Mouse (Mus musculus): ENCODE measurements at regions not wholly inside any gene's neighbourhood (a gene's known extent, or its start where the extent isn't known, plus 50 kb on each side); places are given as distances from the start of the nearest gene placed in this dataset.

GRCm38 (mm10) chr13:51912994-51913393 lies 66.5 kb downstream of the Gadd45g start:
- peaks cover 16% of the 10 kb centered on the region for H3K4me1 ChIP-seq (replicated peaks; ENCODE audit: control insufficient read depth, insufficient read depth, low read length)
- H3K9me3 ChIP-seq (ENCODE audit: control insufficient read depth, low read length) = no peaks in the 10 kb centered on the region
- no peak for ATAC-seq
- H3K27ac ChIP-seq (ENCODE audit: low read length) = no peak overlapping the region
- H3K36me3 ChIP-seq (ENCODE audit: control insufficient read depth, insufficient read depth) = no peaks in the 10 kb centered on the region
- H3K9ac ChIP-seq (replicated peaks; ENCODE audit: low read depth, low read length) = no peak overlapping the region
- 98% methylated on average over 3 of the region's 3 CpGs for WGBS
- no peak overlapping the region for H3K4me2 ChIP-seq (ENCODE audit: low read length)
- H3K27me3 ChIP-seq (replicated peaks; ENCODE audit: control insufficient read depth, insufficient read depth, low read length) = no peaks in the 10 kb centered on the region
- no peak overlapping the region for H3K4me3 ChIP-seq (replicated peaks; ENCODE audit: low read length)

GRCm38 (mm10) chr13:51916666-51917240 lies 70.3 kb downstream of the Gadd45g start:
- H3K36me3 ChIP-seq (ENCODE audit: control insufficient read depth, insufficient read depth) = no peaks in the 10 kb centered on the region
- no peak overlapping the region for H3K4me3 ChIP-seq (replicated peaks; ENCODE audit: low read length)
- H3K4me2 ChIP-seq (ENCODE audit: low read length) = peak overlapping the region; percentile 22; the same call in 1 of the 2 replicates
- no peak overlapping the region for H3K9ac ChIP-seq (replicated peaks; ENCODE audit: low read depth, low read length)
- WGBS = 28% methylated on average over 15 of the region's 15 CpGs
- H3K27ac ChIP-seq (ENCODE audit: low read length) = no peak overlapping the region
- H3K4me1 ChIP-seq (replicated peaks; ENCODE audit: control insufficient read depth, insufficient read depth, low read length) = peaks cover 53% of the 10 kb centered on the region
- no peaks in the 10 kb centered on the region for H3K9me3 ChIP-seq (ENCODE audit: control insufficient read depth, low read length)
- H3K27me3 ChIP-seq (replicated peaks; ENCODE audit: control insufficient read depth, insufficient read depth, low read length) = no peaks in the 10 kb centered on the region
- no peak for ATAC-seq

GRCm38 (mm10) chr13:51917658-51918057 lies 71.2 kb downstream of the Gadd45g start:
- Histone ChIP-seq H3K9ac (replicated peaks; ENCODE audit: low read depth, low read length) (peak overlapping the region; percentile 24; the same call in 1 of the 2 replicates), H3K4me1 (replicated peaks; ENCODE audit: control insufficient read depth, insufficient read depth, low read length) (peaks cover 56% of the 10 kb centered on the region), H3K27me3 (replicated peaks; ENCODE audit: control insufficient read depth, insufficient read depth, low read length) (no peaks in the 10 kb centered on the region), H3K27ac (ENCODE audit: low read length) (peak overlapping the region; percentile 77), H3K9me3 (ENCODE audit: control insufficient read depth, low read length) (no peaks in the 10 kb centered on the region), H3K4me2 (ENCODE audit: low read length) (no peak overlapping the region), H3K4me3 (replicated peaks; ENCODE audit: low read length) (no peak overlapping the region), H3K36me3 (ENCODE audit: control insufficient read depth, insufficient read depth) (no peaks in the 10 kb centered on the region)
- 17% methylated on average over 7 of the region's 7 CpGs for WGBS
- ATAC-seq = peak; percentile 45

GRCm38 (mm10) chr13:51918108-51918507 lies 71.6 kb downstream of the Gadd45g start:
- no peak overlapping the region for H3K4me2 ChIP-seq (ENCODE audit: low read length)
- H3K9me3 ChIP-seq (ENCODE audit: control insufficient read depth, low read length) = no peaks in the 10 kb centered on the region
- ATAC-seq = 0 out of 2 replicates have a peak, but pooled peaks have one; percentile 3
- WGBS = 14% methylated on average over 8 of the region's 8 CpGs
- H3K4me3 ChIP-seq (replicated peaks; ENCODE audit: low read length) = no peak overlapping the region
- peaks cover 56% of the 10 kb centered on the region for H3K4me1 ChIP-seq (replicated peaks; ENCODE audit: control insufficient read depth, insufficient read depth, low read length)
- H3K36me3 ChIP-seq (ENCODE audit: control insufficient read depth, insufficient read depth) = no peaks in the 10 kb centered on the region
- no peaks in the 10 kb centered on the region for H3K27me3 ChIP-seq (replicated peaks; ENCODE audit: control insufficient read depth, insufficient read depth, low read length)
- H3K27ac ChIP-seq (ENCODE audit: low read length) = peak overlapping the region; percentile 77
- peak overlapping the region; percentile 24; the same call in 1 of the 2 replicates for H3K9ac ChIP-seq (replicated peaks; ENCODE audit: low read depth, low read length)

- H3K9me3 ChIP-seq (ENCODE audit: control insufficient read depth, low read length) = no peaks in the 10 kb centered on the region
- H3K4me3 ChIP-seq (replicated peaks; ENCODE audit: low read length) = no peak overlapping the region
- peak; percentile 8 for ATAC-seq
- no peak overlapping the region for H3K4me2 ChIP-seq (ENCODE audit: low read length)
- peaks cover 56% of the 10 kb centered on the region for H3K4me1 ChIP-seq (replicated peaks; ENCODE audit: control insufficient read depth, insufficient read depth, low read length)
- H3K27me3 ChIP-seq (replicated peaks; ENCODE audit: control insufficient read depth, insufficient read depth, low read length) = no peaks in the 10 kb centered on the region
- H3K27ac ChIP-seq (ENCODE audit: low read length) = peak overlapping the region; percentile 77
- 2% methylated on average over 10 of the region's 10 CpGs for WGBS
- H3K9ac ChIP-seq (replicated peaks; ENCODE audit: low read depth, low read length) = peak overlapping the region; percentile 15; the same call in 1 of the 2 replicates
- H3K36me3 ChIP-seq (ENCODE audit: control insufficient read depth, insufficient read depth) = no peaks in the 10 kb centered on the region
Observed at GRCm38 (mm10) chr13:51918781-51919170, 72.3 kb downstream of the Gadd45g start.

- 8% methylated on average over 14 of the region's 14 CpGs for whole genome bisulfite sequencing
- H3K27me3 ChIP-seq (replicated peaks; ENCODE audit: control insufficient read depth, insufficient read depth, low read length) = no peaks in the 10 kb centered on the region
- peak overlapping the region; percentile 15; the same call in 1 of the 2 replicates for H3K9ac ChIP-seq (replicated peaks; ENCODE audit: low read depth, low read length)
- H3K27ac ChIP-seq (ENCODE audit: low read length) = peak overlapping the region; percentile 77
- ATAC-seq = no peak
- no peaks in the 10 kb centered on the region for H3K9me3 ChIP-seq (ENCODE audit: control insufficient read depth, low read length)
- H3K4me3 ChIP-seq (replicated peaks; ENCODE audit: low read length) = no peak overlapping the region
- H3K36me3 ChIP-seq (ENCODE audit: control insufficient read depth, insufficient read depth) = no peaks in the 10 kb centered on the region
- peaks cover 56% of the 10 kb centered on the region for H3K4me1 ChIP-seq (replicated peaks; ENCODE audit: control insufficient read depth, insufficient read depth, low read length)
- H3K4me2 ChIP-seq (ENCODE audit: low read length) = no peak overlapping the region
Observed at GRCm38 (mm10) chr13:51919171-51919793, 72.8 kb downstream of the Gadd45g start.

GRCm38 (mm10) chr13:51919937-51920336 lies 73.5 kb downstream of the Gadd45g start:
- no peak overlapping the region for H3K4me3 ChIP-seq (replicated peaks; ENCODE audit: low read length)
- H3K27me3 ChIP-seq (replicated peaks; ENCODE audit: control insufficient read depth, insufficient read depth, low read length) = no peaks in the 10 kb centered on the region
- H3K36me3 ChIP-seq (ENCODE audit: control insufficient read depth, insufficient read depth) = no peaks in the 10 kb centered on the region
- no peaks in the 10 kb centered on the region for H3K9me3 ChIP-seq (ENCODE audit: control insufficient read depth, low read length)
- peak overlapping the region; percentile 77 for H3K27ac ChIP-seq (ENCODE audit: low read length)
- 21% methylated on average over 3 of the region's 3 CpGs for WGBS
- H3K4me2 ChIP-seq (ENCODE audit: low read length) = no peak overlapping the region
- peaks cover 56% of the 10 kb centered on the region for H3K4me1 ChIP-seq (replicated peaks; ENCODE audit: control insufficient read depth, insufficient read depth, low read length)
- no peak for ATAC-seq
- no peak overlapping the region for H3K9ac ChIP-seq (replicated peaks; ENCODE audit: low read depth, low read length)

- WGBS = 2% methylated on average over 15 of the region's 15 CpGs
- H3K4me1 ChIP-seq (replicated peaks; ENCODE audit: control insufficient read depth, insufficient read depth, low read length) = peaks cover 56% of the 10 kb centered on the region
- peak overlapping the region; percentile 77 for H3K27ac ChIP-seq (ENCODE audit: low read length)
- H3K36me3 ChIP-seq (ENCODE audit: control insufficient read depth, insufficient read depth) = no peaks in the 10 kb centered on the region
- H3K4me3 ChIP-seq (replicated peaks; ENCODE audit: low read length) = no peak overlapping the region
- H3K27me3 ChIP-seq (replicated peaks; ENCODE audit: control insufficient read depth, insufficient read depth, low read length) = no peaks in the 10 kb centered on the region
- peak; percentile 81 for ATAC-seq
- peak overlapping the region; percentile 6; the same call in 1 of the 2 replicates for H3K4me2 ChIP-seq (ENCODE audit: low read length)
- no peaks in the 10 kb centered on the region for H3K9me3 ChIP-seq (ENCODE audit: control insufficient read depth, low read length)
- no peak overlapping the region for H3K9ac ChIP-seq (replicated peaks; ENCODE audit: low read depth, low read length)
Observed at GRCm38 (mm10) chr13:51920511-51921351, 74.3 kb downstream of the Gadd45g start.

- H3K27ac ChIP-seq (ENCODE audit: low read length) = 0 out of 2 replicates have a peak overlapping the region, but pooled peaks have one; percentile 77
Observed at GRCm38 (mm10) chr13:51921550-51921949, 75.1 kb downstream of the Gadd45g start.

More at GRCm38 (mm10) chr13:51921550-51921949, 75.1 kb downstream of the Gadd45g start:
- Histone ChIP-seq H3K9ac (replicated peaks; ENCODE audit: low read depth, low read length) (no peak overlapping the region), H3K4me3 (replicated peaks; ENCODE audit: low read length) (no peak overlapping the region), H3K4me2 (ENCODE audit: low read length) (no peak overlapping the region), H3K27me3 (replicated peaks; ENCODE audit: control insufficient read depth, insufficient read depth, low read length) (no peaks in the 10 kb centered on the region), H3K4me1 (replicated peaks; ENCODE audit: control insufficient read depth, insufficient read depth, low read length) (peaks cover 55% of the 10 kb centered on the region), H3K9me3 (ENCODE audit: control insufficient read depth, low read length) (no peaks in the 10 kb centered on the region), H3K36me3 (ENCODE audit: control insufficient read depth, insufficient read depth) (no peaks in the 10 kb centered on the region)
- 16% methylated on average over 5 of the region's 5 CpGs for WGBS
- ATAC-seq = no peak
